Mouse (Mus musculus) neutrophil, adult 65 days (primary cell): ENCODE measurements around the gene Mcf2. TPM values are rescaled to one million over a fixed set of nuclear protein-coding genes. Genes with fewer than 3 reads are reported as not detected.

Experiments
- total RNA-seq: library from RNA; stranded (reverse); gene quantifications from 2 replicates; pipeline ENCODE4 v1.2.4, GENCODE M21; 2023

The Mcf2 gene
- total RNA-seq: not detected in 2 replicates

DNA sequence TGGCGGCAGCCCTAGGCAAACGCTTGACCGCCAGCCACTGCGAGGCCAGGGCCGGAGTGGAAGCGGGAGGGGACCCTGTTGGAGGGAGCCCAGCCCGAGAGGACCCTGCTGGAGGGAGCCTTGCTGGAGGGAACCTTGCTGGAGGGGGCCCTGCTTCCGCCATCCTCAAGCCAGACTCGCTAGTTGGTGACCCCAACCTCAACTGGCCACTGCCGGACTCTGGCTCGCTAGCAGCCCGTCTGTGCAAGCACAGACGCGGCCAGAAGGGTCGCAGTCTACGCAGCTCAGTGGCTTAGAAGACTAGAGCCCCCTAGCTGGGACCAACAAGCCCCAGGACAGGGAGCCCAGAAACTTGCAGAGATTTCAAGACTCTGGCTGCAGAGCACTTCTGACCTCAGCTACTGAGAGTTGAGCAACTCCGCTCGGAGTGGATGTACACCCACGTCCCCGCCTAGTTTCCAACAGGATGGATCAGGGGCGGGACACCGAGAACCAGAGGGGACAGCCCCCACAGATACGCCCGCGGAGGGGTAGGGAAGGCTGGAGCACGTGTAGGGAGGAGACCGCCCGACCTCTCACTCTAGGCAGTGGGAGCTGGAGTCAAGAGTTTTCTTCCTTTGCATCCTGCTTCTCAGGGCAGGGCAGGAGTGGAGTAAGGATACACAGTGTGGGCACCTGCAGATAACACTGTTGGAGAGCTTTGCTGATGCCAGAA, at the start of gene Mcf2:
Gene Mcf2 (minus strand): TSS at position 346 of the 715 bp plus-strand sequence.

Other genes starting within 250 kb of the Mcf2 start
- not detected in 2 replicates for gene F9, start 179.6 kb downstream of the Mcf2 start, total RNA-seq